Mouse (Mus musculus) bone marrow, adult 2 months (tissue): ENCODE results near the gene Hoxc11. TPM values are rescaled to one million over a fixed set of nuclear protein-coding genes. Genes with fewer than 3 reads are reported as not detected.

Source experiments
- H3K27ac ChIP-seq: fragments of 200-500 bp; 2 replicates; pipeline ENCODE4 v1.5.1; 2012; ENCODE audit warnings: low read depth, mild to moderate bottlenecking, control low read depth, inconsistent platforms, low read length; ENCODE audit not compliant: control insufficient read depth, poor library complexity, insufficient read depth
- H3K4me1 ChIP-seq: fragments of 200-500 bp; 2 replicates; pipeline ENCODE4 v1.6.1; 2011; ENCODE audit warnings: low read length; ENCODE audit not compliant: control insufficient read depth, insufficient read depth
- H3K4me3 ChIP-seq: fragments of 200-500 bp; replicated peaks from 2 replicates; pipeline ENCODE3; 2011; ENCODE audit warnings: mild to moderate bottlenecking, low read depth, low read length, control low read depth; ENCODE audit not compliant: control insufficient read depth
- CTCF ChIP-seq: fragments of 200-500 bp; IDR thresholded peaks from 2 replicates; pipeline ENCODE4 v1.5.1; 2011; ENCODE audit warnings: low read length, control low read depth; ENCODE audit not compliant: control insufficient read depth, insufficient read depth
- POLR2A ChIP-seq: fragments of 200-500 bp; IDR thresholded peaks from 2 replicates; pipeline ENCODE4 v1.6.1; 2011; ENCODE audit warnings: low read depth, mild to moderate bottlenecking, control low read depth, low read length, borderline replicate concordance; ENCODE audit not compliant: control insufficient read depth
- WGBS: fragments of 180-500 bp; shearing (Covaris S2); methylation state at CpG from one replicate; pipeline ENCODE4 v1.1.7; 2018; 5-methylcytosine and 5-hydroxymethylcytosine counted together
- polyA plus RNA-seq: library from polyadenylated mRNA; stranded (reverse); fragments of >200 nt; gene quantifications from 2 replicates; pipeline ENCODE4 v1.2.4, GENCODE M21; 2011; ENCODE audit warnings: low replicate concordance; ENCODE audit not compliant: missing spikeins, insufficient read depth, insufficient read length

Gene Hoxc11
- polyA plus RNA-seq, 1 experiment: not detected

- H3K4me3 ChIP-seq: no peak overlapping the region
- TF ChIP-seq CTCF (no peak), POLR2A (no peak)
- WGBS: 7% methylated on average over 22 of the region's 22 CpGs
- H3K27ac ChIP-seq: no peak overlapping the region
- no peaks in the 10 kb centered on the region for H3K4me1 ChIP-seq
These were observed 8.8 kb upstream of the Hoxc11 start for GRCm38 (mm10) chr15:102945185-102946077.

- H3K4me3 ChIP-seq: no peak overlapping the region
- 10% methylated on average over 9 of the region's 9 CpGs for WGBS
- H3K4me1 ChIP-seq: no peaks in the 10 kb centered on the region
- H3K27ac ChIP-seq: no peak overlapping the region
- TF ChIP-seq POLR2A (no peak), CTCF (no peak)
These were observed 7.0 kb upstream of the Hoxc11 start for GRCm38 (mm10) chr15:102947276-102947675.

- 7% methylated on average over 2 of the region's 2 CpGs for WGBS
- TF ChIP-seq CTCF: no peak
- TF ChIP-seq POLR2A: no peak
- Histone ChIP-seq H3K4me1 (no peaks in the 10 kb centered on the region), H3K27ac (no peak overlapping the region), H3K4me3 (no peak overlapping the region)
These were observed 5.4 kb upstream of the Hoxc11 start for GRCm38 (mm10) chr15:102948842-102949241.

- 5% methylated on average over 20 of the region's 20 CpGs for WGBS
- Histone ChIP-seq H3K4me3 (no peak overlapping the region), H3K27ac (no peak overlapping the region), H3K4me1 (no peaks in the 10 kb centered on the region)
- no peak for TF ChIP-seq CTCF
- no peak for TF ChIP-seq POLR2A
These were observed 4.5 kb upstream of the Hoxc11 start for GRCm38 (mm10) chr15:102949696-102950095.

- no peak overlapping the region for H3K4me3 ChIP-seq
- 10% methylated on average over 2 of the region's 2 CpGs for WGBS
- no peak overlapping the region for H3K27ac ChIP-seq
- H3K4me1 ChIP-seq: no peaks in the 10 kb centered on the region
- no peak for TF ChIP-seq POLR2A
- TF ChIP-seq CTCF: no peak
These were observed 3.4 kb upstream of the Hoxc11 start for GRCm38 (mm10) chr15:102950877-102951276.

GRCm38 (mm10) chr15:102953561-102953960 is 666 bp upstream of the Hoxc11 start:
- TF ChIP-seq CTCF (no peak), POLR2A (no peak)
- 33% methylated on average over 6 of the region's 6 CpGs for WGBS
- Histone ChIP-seq H3K27ac (no peak overlapping the region), H3K4me3 (no peak overlapping the region), H3K4me1 (no peaks in the 10 kb centered on the region)

GRCm38 (mm10) chr15:102955007-102955382 is 768 bp downstream of the Hoxc11 start:
- TF ChIP-seq POLR2A (no peak), CTCF (no peak)
- no peak overlapping the region for H3K4me3 ChIP-seq
- H3K4me1 ChIP-seq: no peaks in the 10 kb centered on the region
- 4% methylated on average over 28 of the region's 28 CpGs for WGBS
- no peak overlapping the region for H3K27ac ChIP-seq

- no peak overlapping the region for H3K27ac ChIP-seq
- no peak for TF ChIP-seq CTCF
- TF ChIP-seq POLR2A: no peak
- no peak overlapping the region for H3K4me3 ChIP-seq
- 3% methylated on average over 40 of the region's 40 CpGs for WGBS
- H3K4me1 ChIP-seq: no peaks in the 10 kb centered on the region
These were observed 1.8 kb downstream of the Hoxc11 start for GRCm38 (mm10) chr15:102955833-102956640.

- H3K27ac ChIP-seq: no peak overlapping the region
- WGBS: 10% methylated on average over 12 of the region's 12 CpGs
- no peak for TF ChIP-seq CTCF
These were observed 2.7 kb downstream of the Hoxc11 start for GRCm38 (mm10) chr15:102956906-102957305.

More at GRCm38 (mm10) chr15:102956906-102957305, 2.7 kb downstream of the Hoxc11 start:
- H3K4me3 ChIP-seq: no peak overlapping the region
- H3K4me1 ChIP-seq: no peaks in the 10 kb centered on the region
